Mouse (Mus musculus) urinary bladder, adult 18-20 months (tissue): ENCODE data around the gene Ky.

ENCODE experiments used
- DNase-seq, 2 experiments: peaks; one replicate each; pipeline ENCODE4 v3.0.0; 2022; ENCODE audit warnings: low spot score in 2 of 2, mixed read lengths in 2 of 2

Ky gene

GRCm38 (mm10) chr9:102547028-102547354 lies 41.4 kb downstream of the Ky start:
- DNase-seq, result no peak

GRCm38 (mm10) chr9:102549211-102549610 lies 43.7 kb downstream of the Ky start:
- no peak for DNase-seq

- DNase-seq, result no peak
These were observed 46.2 kb downstream of the Ky start for GRCm38 (mm10) chr9:102551771-102552170.

- DNase-seq, result no peak
These were observed 48.2 kb downstream of the Ky start for GRCm38 (mm10) chr9:102553781-102554180.

GRCm38 (mm10) chr9:102558463-102558862 lies 52.9 kb downstream of the Ky start:
- DNase-seq, result no peak

- no peak for DNase-seq
These were observed 67.3 kb downstream of the Ky start for GRCm38 (mm10) chr9:102572888-102573287.

- DNase-seq, result no peak
These were observed 71.9 kb downstream of the Ky start for GRCm38 (mm10) chr9:102577480-102577879.

GRCm38 (mm10) chr9:102581921-102582469 lies 76.4 kb downstream of the Ky start:
- DNase-seq, result no peak

- DNase-seq, result no peak
These were observed 81.8 kb downstream of the Ky start for GRCm38 (mm10) chr9:102587347-102587746.

- no peak for DNase-seq
These were observed 89.3 kb downstream of the Ky start for GRCm38 (mm10) chr9:102594667-102595393.
